Mouse (Mus musculus) small intestine, adult 2 months (tissue): ENCODE data around the gene Gm7544.

Experiments used
- CTCF ChIP-seq: fragments of 200-500 bp; IDR thresholded peaks from 2 replicates; pipeline ENCODE4 v1.5.1; 2012; ENCODE audit warnings: low read depth, mild to moderate bottlenecking, control low read depth, inconsistent platforms, low read length, moderate library complexity, mixed read lengths; ENCODE audit not compliant: insufficient replicate concordance, insufficient read length; ENCODE audit errors: extremely low read depth
- POLR2A ChIP-seq: fragments of 200-500 bp; IDR thresholded peaks from 2 replicates; pipeline ENCODE4 v1.6.1; 2012; ENCODE audit warnings: low read depth, mild to moderate bottlenecking, control low read depth, inconsistent platforms, low read length, moderate library complexity

GRCm38 (mm10) chr1:82991062-82991461, 35.2 kb upstream of the Gm7544 start:
- no peak for TF ChIP-seq POLR2A
- TF ChIP-seq CTCF: no peak
